Mouse (Mus musculus) small intestine, adult 2 months (tissue): ENCODE results near the gene Nos2. TPM values are rescaled to one million over a fixed set of nuclear protein-coding genes. Genes with fewer than 3 reads are reported as not detected.
A peak's percentile ranks its signal among the peaks of the same experiment; 100 is the strongest.
"Not testable (repeated sequence)": the region's sequence is repeated elsewhere in the genome, so short reads cannot be mapped to it uniquely, and the experiment has no call there.

Experiments
- H3K27ac ChIP-seq: fragments of 200-500 bp; 2 replicates; pipeline ENCODE4 v1.5.1; 2012; ENCODE audit warnings: low read depth, low read length, control low read depth, inconsistent platforms; ENCODE audit not compliant: insufficient read depth
- H3K27me3 ChIP-seq: fragments of 200-500 bp; 2 replicates; pipeline ENCODE4 v1.6.1; 2012; ENCODE audit warnings: mild to moderate bottlenecking, moderate library complexity, low read length, inconsistent platforms; ENCODE audit not compliant: control insufficient read depth, insufficient read depth
- H3K36me3 ChIP-seq: fragments of 200-500 bp; 2 replicates; pipeline ENCODE4 v1.6.1; 2012; ENCODE audit warnings: mild to moderate bottlenecking, low read length, control low read depth, inconsistent platforms; ENCODE audit not compliant: control insufficient read depth, insufficient read depth
- H3K4me1 ChIP-seq: fragments of 200-500 bp; 2 replicates; pipeline ENCODE4 v1.6.1; 2012; ENCODE audit warnings: low read length, inconsistent platforms, mixed read lengths; ENCODE audit not compliant: control insufficient read depth, insufficient read depth, insufficient read length
- H3K4me3 ChIP-seq: fragments of 200-500 bp; 2 replicates; pipeline ENCODE4 v1.5.1; 2012; ENCODE audit warnings: low read depth, mild to moderate bottlenecking, control low read depth, inconsistent platforms, low read length, moderate library complexity
- CTCF ChIP-seq: fragments of 200-500 bp; IDR thresholded peaks from 2 replicates; pipeline ENCODE4 v1.5.1; 2012; ENCODE audit warnings: low read depth, mild to moderate bottlenecking, control low read depth, inconsistent platforms, low read length, moderate library complexity, mixed read lengths; ENCODE audit not compliant: insufficient replicate concordance, insufficient read length; ENCODE audit errors: extremely low read depth
- POLR2A ChIP-seq: fragments of 200-500 bp; IDR thresholded peaks from 2 replicates; pipeline ENCODE4 v1.6.1; 2012; ENCODE audit warnings: low read depth, mild to moderate bottlenecking, control low read depth, inconsistent platforms, low read length, moderate library complexity
- WGBS: fragments of 180-500 bp; shearing (Covaris S2); methylation state at CpG from one replicate; pipeline ENCODE4 v1.1.7; 2018; 5-methylcytosine and 5-hydroxymethylcytosine counted together
- polyA plus RNA-seq: library from polyadenylated mRNA; depleted of rRNA; stranded (reverse); fragments of >200 nt; gene quantifications from 2 replicates; pipeline ENCODE4 v1.2.3, GENCODE M21; 2012; rRNA removed

The Nos2 gene
- polyA plus RNA-seq, 1 experiment: 13.0 TPM

DNA sequence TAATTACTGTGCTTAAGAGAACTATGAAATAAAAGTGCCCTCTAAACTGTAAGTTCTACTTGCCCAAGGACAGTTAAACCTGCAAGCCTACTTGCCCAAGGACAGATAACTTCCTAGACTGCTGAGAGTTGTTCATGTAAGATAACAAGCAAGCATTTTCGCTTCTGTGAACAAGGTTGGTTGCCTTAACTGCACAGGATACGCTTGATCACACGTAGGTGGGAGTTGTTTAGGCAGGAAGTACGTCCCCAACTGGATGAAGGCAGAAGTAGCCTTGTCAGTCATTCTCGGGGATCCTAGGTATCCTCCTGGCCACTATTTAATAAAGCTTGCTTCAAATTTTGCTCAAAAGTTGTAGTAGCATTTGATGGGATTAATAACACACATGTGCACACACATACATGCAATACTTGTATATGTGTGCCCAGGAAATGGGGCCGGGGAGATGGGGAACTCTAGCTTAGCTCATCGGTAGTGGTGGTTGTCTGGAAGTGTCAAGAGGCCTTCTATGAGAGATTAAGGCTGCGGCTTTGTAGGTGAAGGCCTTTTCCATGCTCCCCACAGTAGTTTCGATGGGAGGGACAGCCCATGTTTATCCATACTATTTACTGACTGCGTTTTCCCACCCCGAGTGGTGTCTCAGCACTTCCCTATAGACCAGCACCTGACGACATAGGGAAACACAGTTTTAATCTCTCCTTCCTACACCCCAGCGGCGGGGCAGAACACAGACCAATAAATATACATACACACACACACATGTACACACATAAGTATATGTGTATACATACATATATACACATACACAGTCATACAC is 85.2 kb downstream of the Nos2 start:
- H3K36me3 ChIP-seq: no peaks in the 10 kb centered on the region
- peak overlapping the region; percentile 74 for H3K27ac ChIP-seq
- 38% methylated on average over 14 of the region's 14 CpGs for WGBS
- no peaks in the 10 kb centered on the region for H3K27me3 ChIP-seq
- no peak overlapping the region for H3K4me3 ChIP-seq
- TF ChIP-seq CTCF: no peak
- no peak for TF ChIP-seq POLR2A
- H3K4me1 ChIP-seq: peaks cover 41% of the 10 kb centered on the region

GRCm38 (mm10) chr11:79006417-79006816 is 85.8 kb downstream of the Nos2 start:
- Histone ChIP-seq H3K36me3 (no peaks in the 10 kb centered on the region), H3K27ac (peak overlapping the region; percentile 83), H3K4me3 (no peak overlapping the region), H3K4me1 (peaks cover 41% of the 10 kb centered on the region), H3K27me3 (no peaks in the 10 kb centered on the region)
- WGBS: 6% methylated on average over 5 of the region's 5 CpGs
- no peak for TF ChIP-seq CTCF

- H3K27me3 ChIP-seq, H3K36me3 ChIP-seq, H3K4me3 ChIP-seq: not testable (repeated sequence)
- Histone ChIP-seq H3K27ac (peak overlapping the region; percentile 76), H3K4me1 (peaks cover 37% of the 10 kb centered on the region)
- WGBS: 32% methylated on average over 3 of the region's 3 CpGs
These were observed 86.8 kb downstream of the Nos2 start for GRCm38 (mm10) chr11:79007356-79007755.

DNA sequence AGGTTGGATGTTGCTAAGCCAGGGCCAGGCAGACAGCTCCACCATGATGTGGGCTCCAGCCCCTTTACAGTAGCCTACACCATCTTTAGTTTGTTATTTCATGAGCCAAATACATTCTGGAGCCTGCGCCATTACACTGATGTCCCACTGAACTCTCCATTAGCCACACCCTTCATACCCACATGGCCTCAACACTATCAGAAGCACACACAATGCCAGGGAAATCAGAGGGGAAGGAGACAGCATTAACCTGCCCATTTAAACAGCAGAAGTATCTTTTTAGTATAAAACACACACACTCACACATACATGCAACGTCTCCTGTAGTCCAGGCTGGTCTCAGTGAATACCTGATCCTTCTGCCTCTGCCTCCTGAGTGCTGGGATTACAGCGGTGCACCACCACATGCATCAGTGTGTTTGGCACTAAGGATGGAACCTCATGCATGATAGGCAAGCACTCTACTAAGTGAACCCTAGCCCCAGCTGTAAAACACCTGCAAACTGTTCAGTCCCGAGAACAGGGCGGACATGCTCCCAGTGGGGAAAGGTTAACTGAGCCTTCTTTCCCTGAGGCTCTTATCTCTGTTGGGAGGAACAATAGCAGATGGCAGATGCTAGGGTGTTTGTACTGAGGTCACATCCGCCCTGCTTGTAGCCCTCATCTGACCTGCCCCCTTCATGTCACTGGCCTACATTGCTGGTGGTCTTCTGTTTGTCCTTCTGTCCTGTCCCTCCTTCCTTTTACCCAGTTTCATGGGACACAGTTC is 87.6 kb downstream of the Nos2 start:
- Histone ChIP-seq H3K4me3 (no peak overlapping the region), H3K27me3 (no peaks in the 10 kb centered on the region), H3K36me3 (no peaks in the 10 kb centered on the region), H3K27ac (peak overlapping the region; percentile 76), H3K4me1 (peaks cover 31% of the 10 kb centered on the region)
- 34% methylated on average over 6 of the region's 6 CpGs for WGBS
- no peak for TF ChIP-seq CTCF

GRCm38 (mm10) chr11:79008891-79009290 is 88.3 kb downstream of the Nos2 start:
- peak overlapping the region; percentile 76 for H3K27ac ChIP-seq

More at GRCm38 (mm10) chr11:79008891-79009290, 88.3 kb downstream of the Nos2 start:
- TF ChIP-seq POLR2A (no peak), CTCF (no peak)
- no peaks in the 10 kb centered on the region for H3K27me3 ChIP-seq
- H3K36me3 ChIP-seq: peaks cover 3% of the 10 kb centered on the region; the same call in 1 of the 2 replicates
- H3K4me3 ChIP-seq: no peak overlapping the region
- WGBS: 53% methylated on average over 7 of the region's 7 CpGs
- peaks cover 24% of the 10 kb centered on the region for H3K4me1 ChIP-seq

Other genes with a start within 250 kb of the Nos2 start
- 7.8 and 9.8 TPM in 2 replicates for gene Nlk, start 223.4 kb upstream of the Nos2 start, polyA plus RNA-seq
- gene Ccnq, start 169.1 kb upstream of the Nos2 start, polyA plus RNA-seq: 17.8 and 27.4 TPM in 2 replicates
- gene Lyrm9, start 94.2 kb upstream of the Nos2 start, polyA plus RNA-seq: 11.4 and 14.0 TPM in 2 replicates
- gene Lgals9, start 64.2 kb downstream of the Nos2 start, polyA plus RNA-seq: 263 and 686 TPM in 2 replicates
- 43.9 and 106 TPM in 2 replicates for gene Ksr1, start 225.6 kb downstream of the Nos2 start, polyA plus RNA-seq